In genomic region chr12:111535281-111535680, GRCm38 (mm10) we compare ENCODE assay signal across 10 mouse cellular contexts. TPM values are rescaled to one million over a fixed set of nuclear protein-coding genes. Genes with fewer than 3 reads are reported as not detected.
DNase-seq lines count a peak whose midpoint lies in the region; TF ChIP-seq lines count a peak whose summit lies in the region.
"Had no signal": no experiment of that assay in that cellular context is flagged by ENCODE, and none has a peak within 500 bp of the region (broad histone marks: within the 10 kb centered on the region; RNA-seq: fewer than 3 reads in every experiment).

No protein-coding gene starts in this region.

- H3K27ac ChIP-seq in left cerebral cortex, adult 2 months, result peak overlapping the region; percentile 44
- H3K27ac ChIP-seq: hindbrain, embryonic 12.5 days had no signal

- no peak for TF ChIP-seq CTCF in left cerebral cortex, adult 2 months (IDR thresholded peaks at IDR 0.05)

- H3K4me3 ChIP-seq in left cerebral cortex, adult 2 months, result no peak overlapping the region
- H3K4me3 ChIP-seq: hindbrain, embryonic 12.5 days had no signal

- intact Hi-C loops in left cerebral cortex, adult 2 months (cut with DNase I), result no loop called here

- DNase-seq in left cerebral cortex, adult 2 months (ENCODE audit: extremely low spot score in 1 of 2, low spot score in 2 of 2), result no peak
- DNase-seq in left cerebral cortex, adult 11 months (ENCODE audit: low spot score), result no peak
- peak; percentile 76 for DNase-seq in c-Kit-positive CD71-positive TER-119-negative erythroid progenitor cells, embryonic 14.5 days (ENCODE audit: low read depth)
- DNase-seq in liver, result peak; percentile 81
- peak; percentile 19 to 48 for DNase-seq in spleen, postnatal 14 days (ENCODE audit: low spot score in 2 of 2)
- DNase-seq in ovary, adult 18-20 months (ENCODE audit: low spot score), result no peak
- no peak for DNase-seq in thymus, adult 18-20 months
- DNase-seq: cerebellum, adult 18-20 months; layer of hippocampus, adult 9-11 months had no signal

RNA-seq across cellular contexts. Expression of gene Eif5, which starts 2.5 kb away (rescaled TPM):
- total RNA-seq in left cerebral cortex, adult 2 months (2021), result 100 to 1,000 TPM; 241 to 276 TPM

RNA-seq across cellular contexts. Expression of gene Mark3, which starts 39.0 kb away (rescaled TPM):
- 100 to 1,000 TPM; 102 TPM for total RNA-seq in left cerebral cortex, adult 2 months (2021)

RNA-seq across cellular contexts. Expression of gene Gm266, which starts 49.7 kb away (rescaled TPM):
- 1 to 10 TPM; 3.1 to 3.3 TPM for total RNA-seq in left cerebral cortex, adult 2 months (2021)

Comparison
In these comparisons a context has a peak if more than half of its experiments do, and no peak if none do; other contexts are left out.
1. DNase-seq: peak in c-Kit-positive CD71-positive TER-119-negative erythroid progenitor cells, embryonic 14.5 days (single experiment), liver (single experiment) and spleen, postnatal 14 days (2 of 2); none in left cerebral cortex, adult 2 months (0 of 2), left cerebral cortex, adult 11 months (single experiment), ovary, adult 18-20 months (single experiment) and thymus, adult 18-20 months (0 of 2).